Mouse (Mus musculus): ENCODE measurements at regions not wholly inside any gene's neighbourhood (a gene's known extent, or its start where the extent isn't known, plus 50 kb on each side); places are given as distances from the start of the nearest gene placed in this dataset.

GRCm38 (mm10) chr4:9096809-9097700 lies 858.2 kb upstream of the Car8 start:
- ATAC-seq (replicated peaks; ENCODE audit: insufficient number of reproducible peaks, low FRiP score, low TSS enrichment, poor library complexity, severe bottlenecking): peak; percentile 80

- no peak for ATAC-seq (replicated peaks; ENCODE audit: insufficient number of reproducible peaks, low FRiP score, low TSS enrichment, poor library complexity, severe bottlenecking)
These were observed 857.4 kb upstream of the Car8 start for GRCm38 (mm10) chr4:9096274-9096673.

GRCm38 (mm10) chr4:9095646-9096045 lies 856.8 kb upstream of the Car8 start:
- no peak for ATAC-seq (replicated peaks; ENCODE audit: insufficient number of reproducible peaks, low FRiP score, low TSS enrichment, poor library complexity, severe bottlenecking)

DNA sequence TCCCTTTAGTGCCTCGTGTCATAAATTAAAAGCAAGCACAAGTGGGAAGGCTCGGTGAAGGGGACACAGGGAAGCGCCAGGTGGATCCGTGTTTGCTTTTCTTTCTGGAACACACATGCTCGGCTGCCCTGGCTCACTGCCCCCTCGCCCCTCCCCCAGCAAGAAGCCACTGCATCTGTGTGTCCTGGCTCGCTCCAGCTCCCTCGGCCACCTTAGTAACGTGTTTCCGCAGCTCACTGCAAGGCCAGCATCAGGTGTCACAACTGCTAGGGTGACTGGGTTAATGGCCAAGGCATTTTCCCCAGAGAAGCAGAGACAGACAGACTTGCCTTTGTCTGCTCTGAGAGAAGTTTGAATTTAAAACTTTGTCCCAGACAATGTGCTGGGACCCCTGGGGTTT lies 855.7 kb upstream of the Car8 start:
- ATAC-seq (replicated peaks; ENCODE audit: insufficient number of reproducible peaks, low FRiP score, low TSS enrichment, poor library complexity, severe bottlenecking): no peak

DNA sequence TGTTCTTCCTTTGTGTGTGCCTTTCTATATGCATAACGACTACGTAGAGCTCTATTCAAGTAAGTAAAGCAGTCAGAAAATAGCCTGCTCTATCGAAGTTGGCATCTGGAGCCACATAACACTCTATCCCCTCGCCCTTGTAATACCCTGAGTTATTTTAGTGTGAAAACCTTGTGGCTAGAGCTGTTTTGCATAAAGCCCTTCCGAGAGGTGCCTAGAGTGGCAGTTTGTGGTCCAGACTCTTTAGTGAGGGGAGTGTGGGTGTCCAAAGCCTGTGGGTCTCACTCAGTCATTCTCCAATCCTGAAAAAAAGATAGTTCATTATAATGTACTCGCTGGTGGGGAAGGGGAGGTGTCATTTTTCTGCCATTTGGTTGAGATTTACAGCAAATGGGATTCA lies 855.2 kb upstream of the Car8 start:
- ATAC-seq (replicated peaks; ENCODE audit: insufficient number of reproducible peaks, low FRiP score, low TSS enrichment, poor library complexity, severe bottlenecking): no peak

- ATAC-seq (replicated peaks; ENCODE audit: insufficient number of reproducible peaks, low FRiP score, low TSS enrichment, poor library complexity, severe bottlenecking): no peak
These were observed 844.7 kb upstream of the Car8 start for GRCm38 (mm10) chr4:9083526-9083925.

DNA sequence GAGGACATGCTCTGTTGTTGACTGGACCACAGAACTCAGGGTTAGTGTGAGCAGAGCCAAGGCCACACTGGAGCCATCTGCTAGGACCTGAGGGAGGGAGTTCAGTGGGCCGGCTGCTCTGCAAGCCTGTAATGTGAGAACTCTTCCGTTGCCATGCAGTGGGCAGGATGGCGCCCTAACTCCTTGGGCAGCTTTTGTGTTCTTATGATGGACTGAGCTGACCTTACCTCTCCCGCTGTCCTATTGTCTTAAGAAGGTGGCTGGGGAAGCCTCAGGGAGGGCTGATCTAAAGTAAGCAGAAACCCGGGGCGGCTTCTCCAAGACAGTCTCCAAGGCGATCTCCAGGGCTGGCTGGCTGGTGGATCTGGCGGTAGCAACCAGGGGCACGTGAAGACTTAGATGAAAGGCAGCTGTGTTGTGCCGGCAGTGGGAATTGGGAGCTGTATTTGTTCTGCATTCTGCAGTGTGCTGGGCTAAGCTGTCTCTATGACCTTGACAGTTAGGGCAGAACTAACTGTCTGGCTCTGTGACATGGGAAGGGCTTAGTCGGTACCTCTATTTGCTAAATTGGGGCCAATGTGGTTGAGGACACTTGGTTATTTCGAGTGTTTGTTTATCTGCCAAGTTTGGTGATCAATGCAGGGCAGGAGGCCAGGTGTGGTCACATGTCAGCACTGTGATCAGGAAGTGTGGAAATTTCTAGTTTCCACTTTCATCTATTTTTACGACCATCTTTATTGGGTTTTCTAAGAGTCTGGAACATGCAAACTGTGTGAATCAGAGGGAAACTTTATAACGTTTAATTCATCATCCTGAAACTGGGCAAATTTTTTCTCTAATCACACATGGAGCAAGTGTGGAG lies 843.1 kb upstream of the Car8 start:
- ATAC-seq (replicated peaks; ENCODE audit: insufficient number of reproducible peaks, low FRiP score, low TSS enrichment, poor library complexity, severe bottlenecking): no peak

DNA sequence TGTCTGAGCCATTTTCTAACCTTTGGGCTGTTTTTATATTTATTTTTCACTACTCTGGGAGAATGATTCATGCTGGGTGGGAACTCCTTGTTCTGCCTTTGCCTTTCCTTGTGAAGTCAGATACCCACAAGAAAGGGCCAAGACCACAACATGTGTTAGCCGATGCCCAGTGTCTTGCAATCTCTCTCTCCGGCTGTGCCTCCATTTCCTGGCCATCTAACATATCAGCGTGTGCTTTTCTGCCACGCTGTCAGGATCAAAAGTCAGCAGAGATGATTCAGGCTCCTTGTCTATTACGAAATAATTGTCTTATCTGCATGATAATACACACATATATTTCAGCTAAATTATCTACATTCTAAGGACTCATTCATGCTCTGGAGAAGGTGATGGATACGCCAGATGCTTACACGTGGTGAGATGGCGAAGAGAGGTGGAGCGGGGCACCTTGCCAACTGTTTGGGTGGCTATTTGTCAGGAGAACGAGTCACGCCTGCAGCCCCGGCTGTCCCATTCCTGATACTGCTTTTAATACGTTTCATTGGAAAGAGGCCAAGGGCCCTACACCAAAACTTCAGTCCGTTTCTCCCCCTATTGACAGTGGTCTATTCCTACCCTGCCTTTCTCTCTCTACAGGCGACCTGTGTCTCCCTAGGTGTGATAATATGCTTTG lies 842.1 kb upstream of the Car8 start:
- ATAC-seq (replicated peaks; ENCODE audit: insufficient number of reproducible peaks, low FRiP score, low TSS enrichment, poor library complexity, severe bottlenecking): no peak

- no peak for ATAC-seq (replicated peaks; ENCODE audit: insufficient number of reproducible peaks, low FRiP score, low TSS enrichment, poor library complexity, severe bottlenecking)
These were observed 841.0 kb upstream of the Car8 start for GRCm38 (mm10) chr4:9079828-9080245.

DNA sequence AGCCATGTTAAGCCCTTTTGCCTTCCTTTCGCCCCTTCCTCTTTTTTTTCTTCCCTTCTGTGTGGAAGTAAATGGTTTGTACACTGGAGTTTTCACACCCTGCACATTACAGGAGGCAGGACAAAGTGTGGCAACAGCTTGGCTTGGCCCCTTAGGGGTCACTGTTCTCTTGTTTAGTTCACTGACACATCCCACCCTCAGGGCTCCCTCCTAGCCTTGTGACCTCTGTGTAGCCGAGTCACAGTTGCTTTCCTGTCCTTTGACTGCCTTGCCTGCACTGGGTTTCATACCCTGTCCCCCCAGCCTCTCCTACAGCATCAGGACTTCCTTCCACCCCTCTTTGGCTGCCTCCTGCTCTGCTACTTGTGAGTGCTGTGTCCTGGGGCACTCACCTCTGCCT lies 835.6 kb upstream of the Car8 start:
- no peak for ATAC-seq (replicated peaks; ENCODE audit: insufficient number of reproducible peaks, low FRiP score, low TSS enrichment, poor library complexity, severe bottlenecking)

DNA sequence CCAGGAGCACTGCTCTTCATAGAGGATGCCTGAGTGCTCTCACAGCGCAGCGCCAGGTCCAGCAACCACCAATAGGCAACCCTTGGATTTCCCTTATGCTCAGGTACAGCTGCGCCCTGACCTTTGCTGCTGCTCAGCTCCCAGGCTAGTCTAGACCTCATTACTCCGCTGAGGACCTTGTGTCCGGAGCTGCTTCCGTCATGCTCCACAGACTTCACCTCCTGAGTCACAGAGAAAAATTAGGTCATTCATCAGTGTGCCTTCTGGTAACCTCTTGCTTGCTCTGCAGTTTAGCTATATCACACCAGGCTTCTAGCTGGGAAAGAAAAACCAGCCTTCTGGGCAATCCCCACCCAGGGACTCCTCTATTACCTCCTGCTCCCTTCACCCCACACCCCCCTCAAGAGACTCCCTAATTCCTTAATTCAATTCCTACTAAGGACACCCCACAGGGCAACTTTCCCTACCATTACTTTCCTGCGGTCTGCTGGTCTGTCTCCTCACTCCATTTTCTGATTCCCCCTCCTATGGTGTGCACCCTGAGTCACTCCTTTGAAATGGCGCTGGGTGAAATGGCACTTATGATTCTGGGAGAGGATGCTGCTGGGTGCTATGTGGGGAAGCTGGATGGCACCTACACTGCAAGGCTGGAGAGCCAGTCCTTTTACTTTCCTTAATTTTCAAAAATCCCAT lies 835.0 kb upstream of the Car8 start:
- ATAC-seq (replicated peaks; ENCODE audit: insufficient number of reproducible peaks, low FRiP score, low TSS enrichment, poor library complexity, severe bottlenecking): no peak

GRCm38 (mm10) chr4:9072321-9072720 lies 833.5 kb upstream of the Car8 start:
- no peak for ATAC-seq (replicated peaks; ENCODE audit: insufficient number of reproducible peaks, low FRiP score, low TSS enrichment, poor library complexity, severe bottlenecking)

GRCm38 (mm10) chr4:9067874-9068273 lies 829.0 kb upstream of the Car8 start:
- ATAC-seq (replicated peaks; ENCODE audit: insufficient number of reproducible peaks, low FRiP score, low TSS enrichment, poor library complexity, severe bottlenecking): no peak

- ATAC-seq (replicated peaks; ENCODE audit: insufficient number of reproducible peaks, low FRiP score, low TSS enrichment, poor library complexity, severe bottlenecking): no peak
These were observed 827.4 kb upstream of the Car8 start for GRCm38 (mm10) chr4:9065981-9066815.

DNA sequence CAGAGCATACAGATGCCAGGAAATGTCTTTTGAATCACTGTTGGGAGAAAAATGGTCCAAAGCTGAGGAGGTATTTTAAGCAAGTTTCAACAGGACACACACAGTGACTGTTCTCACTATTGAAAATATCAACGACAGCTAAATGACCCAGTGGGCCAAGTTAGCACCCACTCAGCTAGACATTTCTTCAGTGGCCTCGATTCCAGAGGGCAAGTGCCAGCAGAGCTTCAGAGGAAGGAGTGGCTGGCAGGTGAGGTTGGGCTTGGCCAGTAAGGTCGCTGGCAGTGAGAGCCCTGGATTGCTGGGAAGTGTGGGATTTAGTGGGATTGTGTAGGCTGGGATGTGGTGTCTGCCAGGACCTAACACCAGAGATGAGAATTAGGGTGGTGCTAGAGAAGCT lies 823.1 kb upstream of the Car8 start:
- no peak for ATAC-seq (replicated peaks; ENCODE audit: insufficient number of reproducible peaks, low FRiP score, low TSS enrichment, poor library complexity, severe bottlenecking)

GRCm38 (mm10) chr4:9060221-9060620 lies 821.4 kb upstream of the Car8 start:
- no peak for ATAC-seq (replicated peaks; ENCODE audit: insufficient number of reproducible peaks, low FRiP score, low TSS enrichment, poor library complexity, severe bottlenecking)

- ATAC-seq (replicated peaks; ENCODE audit: insufficient number of reproducible peaks, low FRiP score, low TSS enrichment, poor library complexity, severe bottlenecking): no peak
These were observed 818.8 kb upstream of the Car8 start for GRCm38 (mm10) chr4:9057676-9058075.

GRCm38 (mm10) chr4:9057113-9057512 lies 818.3 kb upstream of the Car8 start:
- no peak for ATAC-seq (replicated peaks; ENCODE audit: insufficient number of reproducible peaks, low FRiP score, low TSS enrichment, poor library complexity, severe bottlenecking)

Measured in monocyte, adult 5-6 weeks (primary cell).